In genomic region chr1:179476461-179477156, GRCm38 (mm10) we compare ENCODE assay signal across 9 mouse cellular contexts. TPM values are rescaled to one million over a fixed set of nuclear protein-coding genes. Genes with fewer than 3 reads are reported as not detected.
DNase-seq lines count a peak whose midpoint lies in the region; ATAC-seq and TF ChIP-seq lines count a peak whose summit lies in the region.
"Had no signal": no experiment of that assay in that cellular context is flagged by ENCODE, and none has a peak within 500 bp of the region (broad histone marks: within the 10 kb centered on the region; RNA-seq: fewer than 3 reads in every experiment).

No protein-coding gene starts in this region.

- ATAC-seq in Patski: no peak
- ATAC-seq in midbrain, embryonic 13.5 days: peak; percentile 73
- ATAC-seq in monocyte, adult 5-6 weeks (replicated peaks; ENCODE audit: insufficient number of reproducible peaks, low FRiP score, low TSS enrichment, poor library complexity, severe bottlenecking): no peak

- no peak overlapping the region for H3K27ac ChIP-seq in layer of hippocampus, adult 2 months
- no peak overlapping the region for H3K27ac ChIP-seq in midbrain, embryonic 13.5 days
- H3K27ac ChIP-seq: limb, embryonic 15.5 days had no signal

- POLR2A ChIA-PET in Patski (lab: Charles Lee): no interaction called here

- no peak overlapping the region for H3K4me2 ChIP-seq in midbrain, embryonic 13.5 days (replicated peaks)
- H3K4me2 ChIP-seq: limb, embryonic 15.5 days had no signal

- no peak overlapping the region for H3K4me3 ChIP-seq in layer of hippocampus, adult 2 months
- H3K4me3 ChIP-seq in midbrain, embryonic 13.5 days (replicated peaks): no peak overlapping the region
- H3K4me3 ChIP-seq: limb, embryonic 15.5 days had no signal

- peak; percentile 65 for TF ChIP-seq CTCF in layer of hippocampus, adult 2 months (conservative IDR thresholded peaks at IDR 0.05)
- TF ChIP-seq CTCF in Patski (IDR thresholded peaks at IDR 0.05): peak; percentile 55

- H3K9ac ChIP-seq in midbrain, embryonic 13.5 days (replicated peaks): no peak overlapping the region
- H3K9ac ChIP-seq: limb, embryonic 15.5 days had no signal

- 0 out of 2 replicates have a peak, but pooled peaks cover 2% of the 10 kb centered on the region for H3K4me1 ChIP-seq in midbrain, embryonic 13.5 days (replicated peaks)
- H3K4me1 ChIP-seq: limb, embryonic 15.5 days had no signal

- no peak for DNase-seq in layer of hippocampus, adult 2 months (ENCODE audit: low spot score in 2 of 2)
- DNase-seq in layer of hippocampus, postnatal 36 days: no peak
- no peak for DNase-seq in Patski (ENCODE audit: low read depth, low spot score)
- peak; percentile 14 to 25 for DNase-seq in heart, postnatal 10 days
- DNase-seq in layer of hippocampus, adult 18-20 months (ENCODE audit: low spot score in 2 of 2): no peak
- DNase-seq in ovary, postnatal 10 days (ENCODE audit: low spot score): no peak

- no peaks in the 10 kb centered on the region for H3K9me3 ChIP-seq in midbrain, embryonic 13.5 days

- H3K36me3 ChIP-seq in midbrain, embryonic 13.5 days: 0 out of 2 replicates have a peak, but pooled peaks cover 3% of the 10 kb centered on the region

- WGBS in midbrain, embryonic 13.5 days: 61% methylated on average over 6 of the region's 6 CpGs

- H3K27me3 ChIP-seq in Patski: no peaks in the 10 kb centered on the region
- no peaks in the 10 kb centered on the region for H3K27me3 ChIP-seq in midbrain, embryonic 13.5 days
- H3K27me3 ChIP-seq: limb, embryonic 15.5 days had no signal

- intact Hi-C loops in heart, postnatal 10 days (cut with DNase I): loop anchor here (2.0 to 5.0 kb wide), 4 partner anchors 164 to 948 kb away; partner anchors contain the start of gene Kif26b

- in situ Hi-C loops in Patski (cut with MboI; ENCODE audit: low pct_unique_long_range_greater_than_20kb): loop anchor here (5.0 to 25.0 kb wide), 5 partner anchors 329 to 1009 kb away; partner anchors contain the start of gene Kif26b

- CTCF ChIA-PET in Patski (lab: Charles Lee): interaction anchor here (0.9 to 1.7 kb wide), 9 partner anchors 10 to 1179 kb away, joined by 3 to 8 read pairs (median 3); no protein-coding TSS in a partner anchor

RNA-seq across cellular contexts. Expression of gene Smyd3, which starts 41.2 kb away (rescaled TPM):
- 10 to 100 TPM; 21.1 to 24.5 TPM for total RNA-seq in layer of hippocampus, adult 2 months (2021)
- 10 to 100 TPM; 21.7 to 23.7 TPM for total RNA-seq in layer of hippocampus, postnatal 36 days (2021)
- 12.7 TPM for polyA plus RNA-seq in Patski (2021)
- total RNA-seq in heart, postnatal 10 days (2021): 1 to 10 TPM; 5.8 to 6.7 TPM
- polyA plus RNA-seq in midbrain, embryonic 13.5 days (2015; fragmentation: Nextera tagmentation; extraction: Ambion mirVana): 14.5 and 17.5 TPM in 2 replicates
- total RNA-seq in layer of hippocampus, adult 18-20 months (2021): 10 to 100 TPM; 22.4 TPM
- 10.6 to 34.7 TPM (median 14.3 TPM) in 3 replicates for total RNA-seq in monocyte, adult 5-6 weeks (2017)

Comparison
In these comparisons a context has a peak if more than half of its experiments do, and no peak if none do; other contexts are left out.
1. DNase-seq: peak in heart, postnatal 10 days (2 of 2); none in layer of hippocampus, adult 2 months (0 of 2), layer of hippocampus, postnatal 36 days (0 of 2), Patski (single experiment), layer of hippocampus, adult 18-20 months (0 of 2) and ovary, postnatal 10 days (single experiment).